Mouse (Mus musculus) kidney, adult 9 months (tissue): ENCODE measurements around the gene Mest.
A peak's percentile ranks its signal among the peaks of the same experiment; 100 is the strongest.

ENCODE experiments used
- DNase-seq: peaks from one replicate; pipeline ENCODE4 v3.0.0; 2022

Mest gene

GRCm38 (mm10) chr6:30723331-30723730, at the start of gene Mest:
Gene Mest, plus strand, starts transcription at chr6:30723547.
- no peak for DNase-seq

GRCm38 (mm10) chr6:30673764-30674561, 49.4 kb upstream of the Mest start:
- no peak for DNase-seq

DNA sequence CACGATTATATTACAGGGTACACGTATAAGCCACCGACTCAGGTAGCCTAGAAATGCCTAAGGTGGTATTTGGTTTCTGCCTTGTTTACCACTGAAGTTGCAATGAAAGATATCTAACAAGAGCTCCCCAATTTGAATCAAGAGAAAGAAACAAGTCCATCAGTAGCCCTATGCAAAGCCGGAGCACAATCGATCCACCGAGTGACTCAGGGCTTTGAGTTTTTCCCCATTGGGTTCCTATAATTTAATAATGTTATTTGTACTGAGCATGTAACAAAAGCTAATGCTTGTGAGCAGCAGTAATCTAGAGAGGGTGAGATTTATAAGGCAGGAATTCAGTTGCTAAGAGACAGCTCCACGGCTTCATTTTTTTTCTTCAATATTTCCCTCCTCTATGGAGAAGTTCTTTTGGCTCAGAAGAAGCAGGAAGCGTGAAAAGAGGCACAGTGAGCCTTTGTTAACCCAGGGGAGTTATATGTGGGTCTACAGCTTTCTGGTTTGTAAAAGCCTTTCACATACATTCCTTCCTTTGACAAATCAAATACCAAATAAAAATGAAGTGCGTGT, 48.5 kb upstream of the Mest start:
- no peak for DNase-seq

DNA sequence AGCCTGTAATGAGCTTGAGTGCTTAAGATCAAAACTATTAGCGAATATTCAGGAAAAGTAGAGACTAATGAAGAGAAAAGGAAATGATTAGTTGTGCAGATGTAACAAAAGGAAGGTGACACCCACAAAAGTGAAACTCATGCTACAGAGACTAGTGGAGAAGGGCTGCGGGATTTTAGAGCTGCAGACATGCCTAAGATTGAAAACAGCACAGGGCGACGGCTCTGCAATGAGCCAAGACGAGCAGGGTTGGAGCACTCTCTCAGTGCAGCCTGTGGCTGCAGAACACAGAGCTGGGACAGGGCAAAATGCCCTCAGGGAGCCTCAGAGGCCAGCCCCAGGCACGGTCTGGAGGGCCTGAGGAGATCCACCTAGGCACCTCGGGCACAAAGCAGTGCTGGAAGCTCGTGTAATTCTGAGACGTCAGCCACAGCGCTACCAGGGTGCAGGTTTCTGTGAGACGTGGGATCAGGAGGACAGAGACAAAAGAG, 48.0 kb upstream of the Mest start:
- DNase-seq, result no peak

GRCm38 (mm10) chr6:30676506-30676905, 46.8 kb upstream of the Mest start:
- DNase-seq, result no peak

DNA sequence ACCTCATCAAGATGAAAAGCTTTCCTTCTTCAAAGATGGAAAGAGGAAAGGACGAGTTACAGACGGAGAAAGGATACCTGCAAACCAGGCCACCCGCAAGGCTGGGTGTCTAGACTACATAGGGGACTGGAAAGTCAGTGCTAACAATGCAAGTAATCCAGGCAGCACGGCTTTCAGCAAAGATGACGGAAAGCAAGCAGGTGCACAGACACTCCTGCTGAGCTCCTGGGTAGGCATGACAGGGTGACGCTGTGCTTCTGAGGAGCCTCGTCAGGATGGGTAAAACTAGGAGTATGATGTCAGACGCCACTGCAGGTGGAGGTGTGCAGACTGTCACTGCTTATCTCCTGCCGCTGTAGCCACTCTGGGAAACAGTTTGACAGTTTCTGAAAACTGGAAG, 45.8 kb upstream of the Mest start:
- no peak for DNase-seq

DNA sequence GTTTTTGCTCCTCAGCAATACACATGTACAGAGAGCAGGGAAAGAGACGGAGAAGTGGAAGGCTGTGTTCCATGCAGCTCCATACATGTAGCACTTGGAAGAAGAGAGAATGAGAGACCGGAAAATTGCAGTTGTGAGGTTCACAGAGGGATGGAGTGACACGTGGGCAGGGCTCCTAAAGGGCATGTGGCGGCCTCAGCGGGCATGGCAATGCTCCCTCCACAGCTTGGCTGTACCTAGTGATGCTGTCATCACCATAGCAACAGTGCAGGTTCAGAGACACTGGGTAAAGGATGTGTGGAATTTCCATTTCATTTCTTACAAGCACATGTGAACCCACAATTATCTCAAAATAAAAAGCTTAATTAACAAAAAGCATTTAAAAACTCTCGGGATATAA, 44.9 kb upstream of the Mest start:
- no peak for DNase-seq

- no peak for DNase-seq
Measured at GRCm38 (mm10) chr6:30679567-30679966, 43.8 kb upstream of the Mest start.

DNA sequence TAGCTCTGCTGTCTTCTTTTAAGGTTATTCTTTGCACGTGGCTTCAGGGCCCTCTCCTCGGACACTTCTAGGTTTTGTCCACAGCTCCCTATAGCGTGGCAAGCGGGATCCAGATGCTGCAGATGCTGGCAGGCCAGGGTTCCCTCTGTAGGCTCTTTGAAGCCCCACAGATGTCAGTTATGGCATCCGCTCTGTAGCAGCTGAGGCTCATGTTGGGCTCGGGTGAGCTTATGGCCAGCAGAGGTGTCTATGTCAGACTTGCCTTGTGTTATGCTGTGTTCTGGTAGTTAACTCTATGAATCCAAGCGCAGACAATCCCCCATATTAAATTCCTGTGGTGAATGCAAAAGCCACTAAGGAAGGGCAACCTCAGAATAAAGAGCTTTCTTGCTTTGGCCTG, 42.9 kb upstream of the Mest start:
- no peak for DNase-seq

GRCm38 (mm10) chr6:30681935-30682900, 41.1 kb upstream of the Mest start:
- no peak for DNase-seq

- no peak for DNase-seq
Measured at GRCm38 (mm10) chr6:30684570-30684969, 38.8 kb upstream of the Mest start.

DNA sequence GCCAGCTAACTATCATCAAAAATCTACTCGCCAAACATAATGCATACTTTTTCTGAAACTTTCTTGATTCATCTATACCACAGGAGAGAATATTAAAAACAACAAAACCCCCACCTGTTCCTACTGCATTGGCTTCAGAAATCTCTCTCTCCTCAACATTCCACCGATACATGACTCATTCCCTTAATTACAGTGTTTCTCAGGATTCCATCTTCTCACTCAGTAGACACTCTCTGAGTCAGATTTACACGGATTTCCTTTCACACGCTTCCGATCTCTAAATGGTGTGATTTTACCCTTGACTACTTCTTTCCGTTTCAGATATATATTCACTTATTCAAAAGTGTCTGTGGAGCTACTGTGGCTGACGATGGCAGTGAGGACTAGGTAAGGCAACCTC, 36.1 kb upstream of the Mest start:
- DNase-seq, result no peak

GRCm38 (mm10) chr6:30692826-30693225, 30.5 kb upstream of the Mest start:
- DNase-seq, result no peak

GRCm38 (mm10) chr6:30693350-30693991, 29.9 kb upstream of the Mest start, which contains the start of gene Cep41:
Gene Cep41, minus strand, starts transcription at chr6:30693749.
- peak; percentile 96 for DNase-seq

- no peak for DNase-seq
Measured at GRCm38 (mm10) chr6:30694209-30694608, 29.1 kb upstream of the Mest start.

GRCm38 (mm10) chr6:30695124-30695523, 28.2 kb upstream of the Mest start:
- DNase-seq, result no peak

DNA sequence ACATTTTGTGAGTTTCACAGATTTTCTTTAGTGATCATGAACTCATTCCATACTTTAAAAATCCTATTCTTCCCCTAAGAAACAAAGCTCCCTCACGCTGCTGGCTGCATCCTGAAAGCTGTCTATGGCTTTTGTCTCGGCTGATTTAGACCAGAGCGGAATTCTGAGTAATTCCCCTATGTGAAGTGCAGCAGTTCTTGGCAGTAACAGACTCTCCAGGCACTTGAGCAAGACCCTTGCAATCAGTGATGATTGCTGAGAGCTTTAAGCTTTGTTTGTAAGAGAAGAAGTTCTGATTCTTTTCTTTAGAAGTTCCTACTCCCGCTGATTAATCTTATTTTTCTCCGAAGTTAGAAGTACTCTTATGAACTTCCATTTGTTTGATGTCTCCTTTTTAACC, 25.9 kb upstream of the Mest start:
- DNase-seq, result no peak

GRCm38 (mm10) chr6:30698036-30698435, 25.3 kb upstream of the Mest start:
- DNase-seq, result no peak

DNA sequence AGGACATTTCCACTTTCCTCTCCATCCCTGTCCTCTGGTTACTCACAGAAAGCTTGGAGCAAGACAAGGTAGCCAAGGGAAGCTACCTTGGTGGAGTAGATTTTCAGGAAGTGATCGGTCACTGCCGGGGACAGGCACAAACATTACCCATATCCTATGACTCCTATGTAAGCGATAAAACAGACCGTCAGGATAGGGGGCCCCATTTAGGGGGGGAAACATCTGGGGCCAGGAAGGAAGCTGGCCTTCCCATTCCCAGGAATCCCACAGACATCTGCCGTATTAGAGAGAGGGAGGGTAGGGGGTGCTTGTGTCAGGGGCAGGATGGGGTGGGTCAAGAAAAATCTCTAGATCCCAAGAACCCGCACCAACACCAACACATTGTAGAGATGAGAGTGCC, 23.2 kb upstream of the Mest start:
- DNase-seq, result no peak

GRCm38 (mm10) chr6:30702881-30703280, 20.5 kb upstream of the Mest start:
- DNase-seq, result no peak

DNA sequence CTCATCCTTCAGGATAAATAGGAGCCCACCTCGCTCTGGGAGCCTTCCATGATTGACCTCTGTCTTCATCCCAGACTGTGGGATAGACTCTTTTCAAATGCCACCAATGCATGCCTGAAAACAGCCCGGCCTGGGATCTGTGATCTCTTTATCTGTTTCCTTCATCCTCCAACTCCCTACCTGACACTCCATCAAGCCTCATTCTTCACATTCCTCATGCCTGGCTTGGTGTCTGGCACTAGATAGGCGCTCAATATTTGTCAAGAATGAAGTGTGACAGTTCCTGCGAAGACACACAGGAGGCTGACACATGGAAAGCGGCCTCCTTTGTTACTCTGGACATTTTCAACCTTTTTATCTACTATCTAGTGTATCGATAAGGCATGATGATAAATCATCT, 19.9 kb upstream of the Mest start:
- no peak for DNase-seq

GRCm38 (mm10) chr6:30703977-30704602, 19.3 kb upstream of the Mest start:
- DNase-seq, result no peak
